Mouse (Mus musculus): ENCODE measurements around the gene Mmp8.

Gene Mmp8

DNA sequence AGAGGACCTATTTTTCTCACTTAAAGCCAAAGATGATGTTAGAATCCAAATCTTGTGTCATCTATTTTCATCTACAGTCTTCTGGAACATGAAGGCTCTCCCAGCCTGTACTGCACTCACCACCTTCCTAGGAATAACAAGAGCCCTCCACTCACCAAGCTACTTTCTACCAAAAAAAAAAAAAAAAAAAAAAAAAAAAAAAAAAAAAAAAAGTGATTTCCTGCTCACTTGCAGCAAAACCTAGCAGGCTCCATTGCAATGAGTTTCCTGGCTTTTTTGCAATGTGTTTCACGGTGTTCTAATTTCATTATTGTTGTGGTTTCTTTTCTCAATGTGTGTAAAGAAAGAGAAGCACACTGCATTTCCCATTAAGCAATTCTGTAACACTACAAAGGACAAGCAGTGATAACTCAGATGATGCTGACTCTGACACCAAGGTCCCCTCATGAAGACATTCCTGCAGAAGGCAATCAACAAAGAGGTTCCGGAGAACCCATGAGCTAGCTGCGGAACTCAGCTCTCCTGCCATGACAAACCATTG is 35.1 kb downstream of the Mmp8 start:
- DNase-seq (ENCODE audit: low spot score in 2 of 2) = no peak

GRCm38 (mm10) chr9:7594816-7595540 is 36.7 kb downstream of the Mmp8 start:
- DNase-seq (ENCODE audit: low spot score in 2 of 2) = peak; percentile 81 to 84

DNA sequence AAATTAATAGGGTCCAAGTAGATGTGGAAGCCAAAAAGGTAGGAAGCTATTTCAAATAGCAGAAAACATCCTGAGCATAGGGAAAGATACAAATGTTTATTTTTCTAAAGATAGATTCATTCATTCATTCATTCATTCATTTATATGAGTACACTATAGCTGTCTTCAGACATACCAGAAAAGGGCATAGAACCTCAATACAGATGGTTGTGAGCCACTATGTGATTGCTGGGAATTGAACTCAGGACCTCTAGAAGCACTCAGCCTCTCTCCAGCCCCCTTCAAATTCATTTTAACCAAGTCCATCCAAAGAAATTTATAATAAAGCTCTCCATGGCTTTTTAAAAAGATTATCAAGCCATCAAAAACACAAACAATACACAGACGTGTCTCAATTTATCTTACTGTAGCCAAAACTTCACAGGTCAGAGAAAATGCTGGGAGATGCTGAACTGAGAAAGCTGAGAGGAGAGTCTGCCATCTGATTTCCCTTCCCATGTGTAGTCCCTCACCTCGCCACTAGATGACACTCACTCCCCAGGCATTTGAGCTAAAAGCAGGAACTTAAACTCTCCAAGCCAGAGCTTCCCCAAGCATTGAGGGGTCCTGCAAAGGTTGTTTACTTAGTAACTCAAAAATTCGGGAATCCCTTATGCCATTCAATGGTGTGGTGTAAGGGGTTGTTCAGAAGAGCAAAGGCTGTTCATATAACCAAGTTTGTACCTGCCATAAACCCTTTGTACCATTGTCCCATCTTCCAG is 44.9 kb downstream of the Mmp8 start:
- peak; percentile 79 to 84 for DNase-seq (ENCODE audit: low spot score in 2 of 2)

GRCm38 (mm10) chr9:7604005-7604404 is 45.7 kb downstream of the Mmp8 start:
- no peak for DNase-seq (ENCODE audit: low spot score in 2 of 2)

DNA sequence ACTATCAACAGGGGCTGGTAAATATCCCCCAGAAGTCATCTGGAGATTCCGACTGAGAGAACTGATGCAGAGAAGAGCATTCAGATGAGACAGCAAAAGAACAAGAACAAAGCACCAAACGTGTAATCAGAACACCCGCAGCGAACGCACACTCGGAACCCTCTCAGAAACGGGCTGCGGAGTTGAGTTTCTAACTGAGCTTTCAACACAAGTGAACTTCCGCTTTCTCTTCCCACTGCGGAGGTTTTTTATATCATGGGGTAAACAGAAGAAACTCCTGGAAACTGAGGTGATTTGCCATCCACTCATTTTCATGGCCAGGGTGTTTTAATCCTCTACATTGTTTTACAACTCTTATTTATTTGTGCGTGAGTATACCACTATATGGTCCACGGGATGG is 47.4 kb downstream of the Mmp8 start:
- DNase-seq (ENCODE audit: low spot score in 2 of 2) = no peak

Data from right cerebral cortex, adult 2 months (tissue).